Mouse (Mus musculus) myocyte (in vitro differentiated cells): ENCODE measurements at regions not wholly inside any gene's neighbourhood (a gene's known extent, or its start where the extent isn't known, plus 50 kb on each side); places are given as distances from the start of the nearest gene placed in this dataset.

Experiments used
- H3K27me3 ChIP-seq: one replicate; pipeline ENCODE4 v1.6.1; 2011; ENCODE audit not compliant: control insufficient read depth, insufficient read depth, insufficient read length
- H3K36me3 ChIP-seq: one replicate; pipeline ENCODE4 v1.6.1; 2011; ENCODE audit not compliant: control insufficient read depth, insufficient read depth
- H3K4me2 ChIP-seq: one replicate; pipeline ENCODE4 v1.6.1; 2011; ENCODE audit warnings: low read depth, control low read depth
- H3K4me3 ChIP-seq: one replicate; pipeline ENCODE4 v1.5.1; 2011; ENCODE audit warnings: mild to moderate bottlenecking, control low read depth, moderate library complexity
- H3K79me2 ChIP-seq: one replicate; pipeline ENCODE4 v1.6.1; 2011; ENCODE audit not compliant: control insufficient read depth, insufficient read depth
- H3ac ChIP-seq: one replicate; pipeline ENCODE4 v1.6.1; 2011; ENCODE audit not compliant: control insufficient read depth, insufficient read length
- CEBPB ChIP-seq: IDR thresholded peaks from 2 replicates; pipeline ENCODE4 v1.6.1; 2011; ENCODE audit warnings: mild to moderate bottlenecking, moderate library complexity; ENCODE audit not compliant: poor library complexity, insufficient read depth, severe bottlenecking
- E2F4 ChIP-seq: IDR thresholded peaks from one replicate; pipeline ENCODE4 v1.6.1; 2011; ENCODE audit warnings: mild to moderate bottlenecking, control low read depth, moderate library complexity; ENCODE audit not compliant: insufficient read depth
- MAX ChIP-seq: IDR thresholded peaks from one replicate; pipeline ENCODE4 v1.6.1; 2011; ENCODE audit warnings: low read depth, mild to moderate bottlenecking, control low read depth
- MYOD1 ChIP-seq, 3 experiments: IDR thresholded peaks; one replicate each; pipeline ENCODE4 v1.6.1; 2011; ENCODE audit warnings: control low read depth in 2 of 3, low read depth in 2 of 3, mild to moderate bottlenecking in 2 of 3, moderate library complexity in 1 of 3; ENCODE audit not compliant: insufficient read length in 2 of 3, control insufficient read depth in 1 of 3
- MYOG ChIP-seq, 3 experiments: IDR thresholded peaks; one replicate each; pipeline ENCODE4 v1.6.1; 2011; ENCODE audit warnings: control low read depth in 2 of 3, low read depth in 2 of 3, mild to moderate bottlenecking in 2 of 3; ENCODE audit not compliant: insufficient read length in 2 of 3, control insufficient read depth in 1 of 3, insufficient read depth in 1 of 3
- POLR2A ChIP-seq: IDR thresholded peaks from one replicate; pipeline ENCODE4 v1.6.1; 2011; ENCODE audit warnings: low read depth, mild to moderate bottlenecking, control low read depth, moderate library complexity; ENCODE audit not compliant: insufficient read length
- POLR2AphosphoS2 ChIP-seq: IDR thresholded peaks from one replicate; pipeline ENCODE4 v1.6.1; 2011; ENCODE audit warnings: low read depth, control low read depth; ENCODE audit not compliant: insufficient read length
- REST ChIP-seq: IDR thresholded peaks from one replicate; pipeline ENCODE4 v1.6.1; 2011; ENCODE audit warnings: mild to moderate bottlenecking, control low read depth, moderate library complexity; ENCODE audit not compliant: insufficient read depth, insufficient read length
- SRF ChIP-seq: IDR thresholded peaks from one replicate; pipeline ENCODE4 v1.6.1; 2011; ENCODE audit warnings: low read depth; ENCODE audit not compliant: control insufficient read depth, insufficient read length
- TCF12 ChIP-seq: IDR thresholded peaks from one replicate; pipeline ENCODE4 v1.6.1; 2011; ENCODE audit warnings: mild to moderate bottlenecking, control low read depth; ENCODE audit not compliant: poor library complexity, insufficient read depth, severe bottlenecking
- TCF3 ChIP-seq: IDR thresholded peaks from one replicate; pipeline ENCODE4 v1.6.1; 2011; ENCODE audit warnings: low read depth, control low read depth; ENCODE audit not compliant: insufficient read length
- USF1 ChIP-seq: IDR thresholded peaks from one replicate; pipeline ENCODE4 v1.6.1; 2011; ENCODE audit warnings: low read depth, mild to moderate bottlenecking, control low read depth, moderate library complexity

- no peak for TF ChIP-seq SRF
- no peak for TF ChIP-seq POLR2AphosphoS2
- no peak for TF ChIP-seq MYOG (IDR thresholded peaks at IDR 0.05; ENCODE audit: control insufficient read depth in 1 of 3, insufficient read depth in 1 of 3, insufficient read length in 2 of 3, low read depth in 2 of 3)
- Histone ChIP-seq H3K4me2 (no peak overlapping the region), H3K79me2 (no peaks in the 10 kb centered on the region), H3K27me3 (peaks cover 34% of the 10 kb centered on the region), H3K36me3 (no peaks in the 10 kb centered on the region), H3ac (no peak overlapping the region), H3K4me3 (no peak overlapping the region)
Measured at GRCm38 (mm10) chr6:51204306-51204705, 228.2 kb upstream of the Nfe2l3 start.

- no peak overlapping the region for H3K4me3 ChIP-seq
- TF ChIP-seq CEBPB (no peak), USF1 (no peak), MYOG (IDR thresholded peaks at IDR 0.05; ENCODE audit: control insufficient read depth in 1 of 3, insufficient read depth in 1 of 3, insufficient read length in 2 of 3, low read depth in 2 of 3) (no peak), E2F4 (no peak), POLR2AphosphoS2 (no peak), MYOD1 (IDR thresholded peaks at IDR 0.05; ENCODE audit: control insufficient read depth in 1 of 3, insufficient read length in 2 of 3, low read depth in 2 of 3) (no peak), POLR2A (no peak), TCF12 (no peak), SRF (no peak), TCF3 (no peak), MAX (no peak), REST (no peak)
Measured at GRCm38 (mm10) chr6:51205411-51205810, 227.1 kb upstream of the Nfe2l3 start.

GRCm38 (mm10) chr6:51206712-51207505 is 225.6 kb upstream of the Nfe2l3 start:
- Histone ChIP-seq H3K4me3 (peak overlapping the region; percentile 12), H3K36me3 (no peaks in the 10 kb centered on the region), H3K79me2 (no peaks in the 10 kb centered on the region), H3K27me3 (peaks cover 18% of the 10 kb centered on the region), H3ac (no peak overlapping the region), H3K4me2 (peak overlapping the region; percentile 73)
- TF ChIP-seq REST (no peak), POLR2AphosphoS2 (no peak)

More at GRCm38 (mm10) chr6:51205411-51205810, 227.1 kb upstream of the Nfe2l3 start:
- Histone ChIP-seq H3K79me2 (no peaks in the 10 kb centered on the region), H3K36me3 (no peaks in the 10 kb centered on the region), H3K4me2 (no peak overlapping the region), H3ac (no peak overlapping the region), H3K27me3 (peaks cover 26% of the 10 kb centered on the region)

- H3K4me2 ChIP-seq, result peak overlapping the region; percentile 73
- H3ac ChIP-seq, result no peak overlapping the region
- peak; percentile 83; the same call in 1 of the 2 replicates for TF ChIP-seq CEBPB
- no peak for TF ChIP-seq E2F4
- H3K27me3 ChIP-seq, result peaks cover 18% of the 10 kb centered on the region
- H3K79me2 ChIP-seq, result no peaks in the 10 kb centered on the region
- peak overlapping the region; percentile 12 for H3K4me3 ChIP-seq
- H3K36me3 ChIP-seq, result no peaks in the 10 kb centered on the region
Measured at GRCm38 (mm10) chr6:51207587-51208361, 224.7 kb upstream of the Nfe2l3 start.

GRCm38 (mm10) chr6:51208660-51209396 is 223.6 kb upstream of the Nfe2l3 start:
- H3K4me2 ChIP-seq, result peak overlapping the region; percentile 73
- peak overlapping the region; percentile 12 for H3K4me3 ChIP-seq
- H3K79me2 ChIP-seq, result no peaks in the 10 kb centered on the region
- no peak overlapping the region for H3ac ChIP-seq
- H3K36me3 ChIP-seq, result no peaks in the 10 kb centered on the region
- H3K27me3 ChIP-seq, result peaks cover 16% of the 10 kb centered on the region
- TF ChIP-seq E2F4 (no peak), USF1 (no peak), MYOG (IDR thresholded peaks at IDR 0.05; ENCODE audit: control insufficient read depth in 1 of 3, insufficient read depth in 1 of 3, insufficient read length in 2 of 3, low read depth in 2 of 3) (no peak), MAX (no peak), POLR2A (no peak), CEBPB (no peak), POLR2AphosphoS2 (no peak), SRF (no peak), TCF12 (no peak), REST (no peak), TCF3 (no peak), MYOD1 (IDR thresholded peaks at IDR 0.05; ENCODE audit: control insufficient read depth in 1 of 3, insufficient read length in 2 of 3, low read depth in 2 of 3) (no peak)
